Mouse (Mus musculus) myocyte (in vitro differentiated cells): Measurements from ENCODE around the gene Fam69b.

Experiments
- MYOG ChIP-seq, 3 experiments: IDR thresholded peaks; one replicate each; pipeline ENCODE4 v1.6.1; 2011; ENCODE audit warnings: control low read depth in 2 of 3, low read depth in 2 of 3, mild to moderate bottlenecking in 2 of 3; ENCODE audit not compliant: insufficient read length in 2 of 3, control insufficient read depth in 1 of 3, insufficient read depth in 1 of 3
- POLR2A ChIP-seq: IDR thresholded peaks from one replicate; pipeline ENCODE4 v1.6.1; 2011; ENCODE audit warnings: low read depth, mild to moderate bottlenecking, control low read depth, moderate library complexity; ENCODE audit not compliant: insufficient read length
- REST ChIP-seq: IDR thresholded peaks from one replicate; pipeline ENCODE4 v1.6.1; 2011; ENCODE audit warnings: mild to moderate bottlenecking, control low read depth, moderate library complexity; ENCODE audit not compliant: insufficient read depth, insufficient read length

DNA sequence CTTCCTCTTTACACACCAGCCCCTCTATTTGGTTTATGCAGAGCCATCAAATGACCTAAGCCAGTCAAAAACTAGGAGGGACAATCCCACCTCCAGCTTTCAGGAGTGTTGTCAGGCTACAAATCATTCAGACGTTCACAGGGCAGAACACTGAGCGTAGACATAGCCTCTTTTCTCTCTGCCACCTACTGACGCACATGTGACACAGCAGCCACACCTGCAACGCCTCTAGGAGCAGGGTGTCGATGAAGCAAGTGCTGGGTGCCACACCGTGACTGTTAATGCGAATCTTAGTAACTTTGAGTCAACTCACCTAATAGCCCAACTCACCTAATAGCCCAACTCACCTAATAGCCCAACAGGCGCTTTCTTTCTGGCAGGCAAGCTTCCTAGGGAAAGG, 10.8 kb downstream of the Fam69b start:
- peak; percentile 49 for TF ChIP-seq POLR2A
- TF ChIP-seq REST, result no peak
- no peak for TF ChIP-seq MYOG (IDR thresholded peaks at IDR 0.05; ENCODE audit: control insufficient read depth in 1 of 3, insufficient read depth in 1 of 3, insufficient read length in 2 of 3, low read depth in 2 of 3)
